Mouse (Mus musculus) heart, adult 18-20 months (tissue): Measurements from ENCODE around the gene Parpbp. TPM values are rescaled to one million over a fixed set of nuclear protein-coding genes. Genes with fewer than 3 reads are reported as not detected.

Experiments
- DNase-seq, 2 experiments: peaks; one replicate each; pipeline ENCODE4 v3.0.0; 2021 to 2022; ENCODE audit warnings: mixed read lengths in 1 of 2
- long read RNA-seq, 2 experiments: library from polyadenylated mRNA; stranded (forward); transcript quantifications; one replicate each; pipeline ENCODE4 v2.0.0; 2021
- total RNA-seq, 2 experiments: library from RNA; stranded (reverse); gene quantifications; 2 replicates each; pipeline ENCODE4 v1.2.3; 2021

The Parpbp gene
- total RNA-seq = under 1 TPM; 0.17 to 0.28 TPM
- long read RNA-seq, experiment 1 = 0 reads
- long read RNA-seq, experiment 2 = 0 reads

GRCm38 (mm10) chr10:88146707-88147477 is at the start of gene Parpbp, which contains the start of gene Nup37:
Gene Parpbp (minus strand): TSS chr10:88146941.
Gene Nup37 (plus strand): TSS chr10:88146992.
- peak; percentile 87 to 93 for DNase-seq

- no peak for DNase-seq
Observed at GRCm38 (mm10) chr10:88167438-88168077, 20.8 kb upstream of the Parpbp start.

GRCm38 (mm10) chr10:88166158-88166557 is 19.4 kb upstream of the Parpbp start:
- no peak for DNase-seq

- DNase-seq = no peak
Observed at GRCm38 (mm10) chr10:88162676-88163075, 15.9 kb upstream of the Parpbp start.

- DNase-seq = no peak
Observed at GRCm38 (mm10) chr10:88162096-88162495, 15.4 kb upstream of the Parpbp start.

GRCm38 (mm10) chr10:88151658-88152057 is 4.9 kb upstream of the Parpbp start:
- DNase-seq = no peak

GRCm38 (mm10) chr10:88150381-88150780 is 3.6 kb upstream of the Parpbp start:
- no peak for DNase-seq

GRCm38 (mm10) chr10:88146187-88146586 is 554 bp downstream of the Parpbp start:
- no peak for DNase-seq

- no peak for DNase-seq
Observed at GRCm38 (mm10) chr10:88135630-88136029, 11.1 kb downstream of the Parpbp start.

GRCm38 (mm10) chr10:88119721-88120120 is 27.0 kb downstream of the Parpbp start:
- DNase-seq = no peak

GRCm38 (mm10) chr10:88113290-88113689 is 33.5 kb downstream of the Parpbp start:
- no peak for DNase-seq

- DNase-seq = no peak
Observed at GRCm38 (mm10) chr10:88106169-88106568, 40.6 kb downstream of the Parpbp start.

GRCm38 (mm10) chr10:88090772-88091171 is 56.0 kb downstream of the Parpbp start, which contains the start of gene Pmch:
Gene Pmch (plus strand): TSS chr10:88091072.
- DNase-seq = no peak

- no peak for DNase-seq
Observed at GRCm38 (mm10) chr10:88067377-88067776, 79.4 kb downstream of the Parpbp start.

GRCm38 (mm10) chr10:88064872-88065271 is 81.9 kb downstream of the Parpbp start:
- no peak for DNase-seq

GRCm38 (mm10) chr10:88063436-88063835 is 83.3 kb downstream of the Parpbp start:
- DNase-seq = no peak

- peak; percentile 46 to 51 for DNase-seq
Observed at GRCm38 (mm10) chr10:88056950-88057649, 89.6 kb downstream of the Parpbp start.

GRCm38 (mm10) chr10:88054233-88054985 is 92.3 kb downstream of the Parpbp start:
- no peak for DNase-seq

- DNase-seq = no peak
Observed at GRCm38 (mm10) chr10:88046098-88046771, 100.5 kb downstream of the Parpbp start.

GRCm38 (mm10) chr10:88044297-88044696 is 102.4 kb downstream of the Parpbp start:
- no peak for DNase-seq
